Mouse (Mus musculus): ENCODE measurements around the gene Gnao1.

The Gnao1 gene

DNA sequence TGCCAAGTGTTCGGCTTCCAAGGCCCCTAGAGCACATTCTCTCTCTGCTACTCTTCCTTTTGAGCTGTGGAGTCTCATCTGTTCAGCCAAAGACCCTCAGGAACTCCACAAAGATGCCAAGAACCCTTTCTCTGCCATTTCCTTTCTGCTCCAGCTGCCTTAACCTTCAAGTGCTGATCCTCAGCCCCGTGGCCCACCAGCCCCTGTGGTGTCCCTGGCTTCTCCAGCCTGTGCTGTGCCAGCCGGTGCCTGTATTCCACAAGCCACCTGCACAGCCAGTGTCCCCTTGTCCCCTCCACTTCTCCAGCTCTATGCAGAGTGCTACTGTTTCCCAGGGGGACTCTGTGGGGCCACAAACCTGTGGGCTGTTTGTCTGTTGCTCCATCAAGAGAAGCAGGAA is 83.8 kb downstream of the Gnao1 start:
- no peak for DNase-seq (ENCODE audit: extremely low read depth, low read depth)

DNA sequence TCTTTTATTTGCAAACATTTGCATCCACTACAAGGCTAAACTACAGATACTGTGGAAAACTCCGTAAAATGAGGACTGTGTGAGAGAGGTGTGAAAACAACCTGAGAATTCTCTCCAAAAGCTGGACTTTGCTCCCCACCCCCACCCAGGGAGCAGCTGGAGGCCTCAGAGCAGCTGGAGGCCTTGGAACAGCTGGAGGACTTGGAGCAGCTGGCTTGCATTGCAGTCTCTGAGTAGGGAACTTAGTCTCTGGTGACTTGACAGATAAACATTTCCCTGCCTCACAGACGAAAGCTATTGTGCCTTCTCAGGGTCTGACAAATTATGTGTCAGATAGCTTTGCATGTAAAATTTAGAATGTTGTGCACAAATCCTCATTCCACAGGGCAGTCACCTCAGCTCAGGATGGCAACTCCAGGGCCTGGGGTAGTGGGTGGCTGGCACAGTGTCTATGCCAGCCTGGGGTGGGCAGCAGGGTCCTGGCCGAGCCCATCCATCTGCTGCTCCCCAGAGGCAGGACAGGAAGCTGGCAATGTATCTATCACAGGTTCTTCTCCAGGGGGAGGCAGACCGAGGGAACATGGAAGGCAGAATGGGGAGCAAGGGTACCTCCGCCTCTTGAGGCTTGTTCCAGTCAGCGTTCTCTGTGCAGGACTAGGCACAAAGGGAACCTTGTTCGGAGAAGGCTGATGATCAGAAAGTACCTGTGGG is 87.2 kb downstream of the Gnao1 start:
- no peak for DNase-seq (ENCODE audit: extremely low read depth, low read depth)

DNA sequence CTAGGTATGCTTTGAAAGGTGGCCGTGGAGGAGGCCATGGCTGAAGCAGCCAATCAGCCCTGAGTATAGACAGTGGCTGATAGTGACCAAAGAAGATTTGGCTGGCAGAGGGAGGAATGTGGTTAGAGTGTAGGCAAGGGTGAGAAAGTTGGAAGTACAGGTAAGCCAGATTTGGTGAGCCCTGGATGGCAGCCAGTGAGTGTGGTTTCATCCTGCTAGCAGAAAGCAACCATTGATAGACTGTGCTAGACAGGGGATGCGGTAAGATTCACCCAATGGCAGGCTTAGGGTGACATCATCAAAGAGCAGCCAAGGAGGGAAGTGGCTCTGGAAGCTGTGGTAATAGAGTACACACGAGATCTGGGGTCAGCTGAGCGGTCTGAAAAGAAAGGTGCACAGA is 88.8 kb downstream of the Gnao1 start:
- no peak for DNase-seq (ENCODE audit: extremely low read depth, low read depth)

DNA sequence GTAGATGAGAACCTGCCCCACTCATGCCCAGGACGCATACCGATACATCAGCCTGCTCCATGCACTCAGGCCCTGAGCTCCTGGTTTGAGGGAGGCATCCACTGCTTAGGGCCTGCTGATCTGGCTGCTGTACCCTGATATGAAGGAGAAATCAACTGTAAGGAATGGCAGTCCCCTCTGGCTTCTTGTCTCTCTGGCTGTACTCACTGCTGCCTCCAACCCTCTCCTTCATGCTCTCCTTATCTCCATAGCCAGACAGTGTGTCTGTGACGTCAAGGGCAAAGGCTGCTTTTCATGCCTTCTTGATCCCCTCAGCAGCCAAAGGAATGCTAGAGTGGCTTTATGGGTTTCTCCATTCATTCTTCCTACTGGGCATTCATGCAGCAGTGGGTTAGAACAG is 92.3 kb downstream of the Gnao1 start:
- no peak for DNase-seq (ENCODE audit: extremely low read depth, low read depth)

DNA sequence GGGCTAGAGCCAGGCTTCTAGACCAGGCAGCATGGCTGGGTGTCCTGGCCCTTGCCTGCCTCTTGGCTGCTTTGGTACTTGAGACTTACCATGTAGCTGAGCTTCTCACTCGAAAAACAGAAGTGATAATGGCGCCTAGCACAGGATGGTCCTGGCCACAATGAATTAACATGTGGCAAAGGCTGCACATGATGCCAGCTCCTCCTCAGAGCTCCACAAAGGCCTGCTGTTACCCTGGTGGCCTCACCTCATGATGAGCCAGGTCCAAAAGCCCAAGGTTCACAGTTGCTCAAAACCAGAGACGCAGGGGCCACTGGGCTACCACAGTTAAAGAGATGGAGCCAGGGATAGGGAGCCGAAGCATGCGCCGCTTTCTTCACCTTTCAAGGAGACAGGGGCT is 97.2 kb downstream of the Gnao1 start:
- DNase-seq (ENCODE audit: extremely low read depth, low read depth) = no peak

DNA sequence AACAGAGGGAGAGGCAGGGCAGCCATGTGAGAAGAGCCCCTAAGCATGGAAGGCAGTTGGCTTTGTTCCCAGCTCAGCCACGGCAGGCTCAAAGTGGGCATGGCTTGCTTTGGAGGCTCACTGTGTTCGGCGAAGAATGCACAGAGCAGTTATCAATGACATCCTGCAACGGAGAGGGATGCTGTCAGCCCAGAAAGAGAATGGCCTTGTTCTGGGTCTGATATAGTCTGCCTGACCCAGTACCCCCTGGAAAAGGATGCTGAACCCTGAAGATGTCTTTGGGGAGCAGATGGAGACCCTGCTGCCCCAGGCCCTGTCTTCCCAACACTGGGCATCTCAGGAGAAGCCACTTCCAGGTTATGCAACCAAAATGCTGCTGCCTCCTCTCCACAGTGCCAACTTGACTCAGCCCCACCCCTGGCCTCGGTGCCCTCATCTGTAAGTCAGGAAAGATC is 98.2 kb downstream of the Gnao1 start:
- no peak for DNase-seq (ENCODE audit: extremely low read depth, low read depth)

DNA sequence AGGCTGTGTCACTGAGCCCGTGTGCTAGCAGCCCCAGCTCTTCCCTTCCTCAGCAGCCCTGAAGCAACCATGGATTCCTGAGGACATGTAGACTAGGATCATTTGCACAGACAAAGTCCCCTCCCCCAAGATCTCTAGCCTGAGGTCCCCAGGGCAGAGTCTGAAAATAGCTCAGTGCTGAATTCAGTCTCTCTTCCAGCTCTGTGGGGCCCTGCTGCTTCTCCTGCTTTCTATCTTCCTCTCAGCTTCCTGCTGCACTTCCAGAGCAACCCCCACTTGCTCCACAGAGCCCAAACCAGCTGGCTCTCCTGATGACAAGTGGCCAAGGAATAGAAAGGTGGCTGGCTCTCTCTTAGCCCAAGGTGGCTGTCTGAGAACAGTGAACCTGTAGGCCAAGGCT is 98.8 kb downstream of the Gnao1 start:
- DNase-seq (ENCODE audit: extremely low read depth, low read depth) = no peak

DNA sequence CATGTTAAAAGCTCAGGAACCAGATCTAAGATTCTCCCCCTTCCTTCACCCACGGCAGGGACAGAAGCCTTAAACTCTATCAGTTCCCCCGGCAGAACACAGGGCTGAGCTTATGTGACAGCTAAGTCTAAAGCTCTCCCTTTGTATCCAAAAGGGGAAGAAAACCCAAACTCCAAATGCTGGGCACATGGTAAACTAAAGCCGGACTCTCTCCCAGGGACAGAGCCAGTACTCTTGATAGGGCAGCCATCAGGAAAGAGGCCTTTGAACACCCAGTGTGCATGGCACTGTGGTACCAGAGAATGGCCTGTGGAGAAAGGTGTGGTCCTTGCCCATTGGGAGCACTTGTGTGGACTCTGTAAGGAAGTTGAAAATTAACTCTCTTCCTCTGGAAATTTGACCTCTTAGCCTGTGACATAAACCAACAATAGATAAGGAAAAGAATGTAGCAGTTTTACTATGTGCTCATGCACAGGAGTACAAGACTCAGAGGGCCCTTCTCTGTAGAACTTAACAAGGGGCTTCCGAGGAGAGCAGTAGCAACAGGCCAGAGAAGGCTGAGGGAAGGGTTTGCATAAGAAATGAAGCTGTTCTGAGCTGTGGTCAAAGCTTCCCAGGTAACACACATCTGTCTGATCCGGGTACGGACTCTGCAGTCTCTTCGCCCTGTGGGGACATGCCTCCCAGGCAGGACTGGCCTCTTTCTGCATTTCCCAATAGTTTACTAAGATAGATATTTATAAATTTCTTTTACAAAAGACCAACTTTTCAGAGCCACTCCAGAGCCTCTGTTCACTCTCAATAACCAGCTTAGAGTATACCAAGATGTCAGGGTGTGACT is 102.2 kb downstream of the Gnao1 start:
- DNase-seq (ENCODE audit: extremely low read depth, low read depth) = no peak

DNA sequence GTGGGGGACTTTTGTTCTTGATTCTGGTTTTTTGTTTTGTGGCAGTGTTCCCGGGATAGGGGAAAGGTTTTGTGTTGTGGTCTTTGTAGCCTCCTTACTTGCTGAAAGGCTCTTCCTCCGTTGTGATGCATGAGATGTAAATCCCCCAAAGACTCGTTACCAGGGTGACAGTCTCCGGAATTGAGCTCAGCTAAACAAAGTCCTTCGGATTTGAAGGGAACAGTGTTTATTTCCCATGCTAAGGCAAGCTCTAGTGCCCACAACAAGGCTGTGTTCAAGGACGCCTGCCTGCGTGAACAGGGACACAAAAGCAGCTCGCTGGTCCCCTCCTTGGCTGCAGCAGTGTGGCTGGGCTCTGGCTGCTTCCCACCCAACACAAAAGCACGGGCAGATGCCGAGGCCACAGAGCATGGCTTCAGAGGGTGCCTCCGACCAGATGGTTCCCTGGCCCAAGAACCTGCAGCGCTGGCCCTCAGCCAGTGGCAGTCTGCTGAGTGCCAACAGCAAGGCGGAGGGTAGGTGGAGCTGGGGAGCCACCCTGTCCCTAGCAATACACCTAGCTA is 108.2 kb downstream of the Gnao1 start:
- no peak for DNase-seq (ENCODE audit: extremely low read depth, low read depth)

DNA sequence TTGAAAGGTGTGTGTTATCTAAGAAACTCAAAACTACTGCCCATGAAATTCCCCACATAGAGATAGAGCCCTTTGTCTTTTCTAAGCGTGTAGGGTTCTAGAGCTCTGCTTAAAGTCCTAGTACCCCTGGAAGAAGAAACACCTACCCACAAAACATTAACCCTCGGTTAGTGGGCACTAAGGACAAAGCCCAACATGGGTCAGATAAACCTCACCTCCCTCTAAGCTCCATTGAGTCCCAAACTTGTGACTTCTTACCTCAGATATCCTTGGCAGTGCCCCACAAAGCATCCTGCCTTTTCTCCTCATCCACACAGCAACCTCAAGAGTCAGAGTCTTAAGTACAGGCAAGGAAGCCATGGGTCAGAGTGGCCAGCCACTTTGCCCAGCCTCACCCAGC is 108.8 kb downstream of the Gnao1 start:
- no peak for DNase-seq (ENCODE audit: extremely low read depth, low read depth)

DNA sequence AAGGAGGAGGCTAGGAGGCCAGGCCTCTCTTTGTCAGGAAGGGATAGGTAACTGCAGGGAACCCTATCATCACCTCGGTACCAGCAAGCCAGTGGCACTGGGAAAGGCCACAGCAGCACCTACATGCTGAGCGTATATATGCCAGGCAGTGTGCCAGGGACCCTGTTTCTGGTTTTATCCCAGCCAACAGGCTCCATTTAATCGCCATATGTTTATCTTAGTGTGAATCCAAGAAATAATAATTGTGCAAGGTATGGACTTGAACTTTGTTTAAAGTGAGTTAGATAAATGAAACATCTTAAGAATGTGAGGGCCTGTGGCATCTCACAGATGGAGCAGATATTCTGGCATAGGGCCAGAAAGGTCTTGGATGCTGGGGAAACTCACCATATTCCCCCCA is 109.7 kb downstream of the Gnao1 start:
- DNase-seq (ENCODE audit: extremely low read depth, low read depth) = no peak

DNA sequence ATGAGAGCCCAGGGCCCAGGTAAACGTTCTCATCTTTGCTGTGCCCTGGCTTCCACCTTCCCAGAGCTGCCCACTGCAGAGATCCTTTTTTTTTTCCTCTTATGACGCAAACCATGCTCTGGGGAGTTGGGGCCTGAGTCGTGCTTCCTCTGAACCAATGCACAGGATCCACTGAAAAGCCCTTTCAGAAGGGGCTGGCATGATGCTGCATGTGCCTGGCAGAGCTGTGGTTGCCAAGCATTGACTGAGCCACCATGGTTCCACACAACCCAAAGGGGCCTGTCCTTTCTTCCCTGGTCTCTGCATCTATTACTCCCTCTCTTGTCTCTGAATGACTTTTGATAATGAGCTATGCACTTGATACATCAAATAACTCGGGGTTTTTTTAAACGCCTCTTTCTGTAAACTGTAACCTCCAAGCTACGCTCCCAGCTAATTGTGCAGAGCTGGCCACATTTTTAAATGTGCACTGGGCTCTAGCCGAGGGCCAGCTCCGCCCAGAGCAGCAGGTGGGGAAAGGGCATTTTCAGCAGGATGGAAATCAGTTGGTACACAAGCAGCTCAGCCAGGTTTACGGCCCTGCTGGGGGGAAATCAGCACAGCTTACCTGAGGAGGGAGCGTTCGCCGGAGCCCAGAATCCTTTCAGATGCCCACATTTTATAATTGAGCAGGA is 110.3 kb downstream of the Gnao1 start:
- DNase-seq (ENCODE audit: extremely low read depth, low read depth) = no peak

DNA sequence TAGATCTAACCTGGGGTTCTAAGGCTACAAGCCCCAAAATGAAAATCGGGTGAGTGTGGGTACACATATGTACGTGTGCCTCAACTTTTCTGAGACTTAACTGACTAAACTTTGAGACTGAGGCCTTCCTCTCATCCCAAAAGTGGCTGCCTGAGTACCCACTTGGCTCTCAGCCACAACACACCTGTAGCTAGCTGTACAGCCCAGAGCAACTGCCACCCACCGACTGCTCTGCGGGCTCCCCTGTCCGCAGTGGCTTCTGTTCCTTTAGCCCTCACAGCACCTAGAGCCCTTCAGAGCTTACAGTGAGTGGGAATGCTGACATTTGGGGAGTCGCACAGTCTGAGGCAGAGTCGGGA is 110.8 kb downstream of the Gnao1 start:
- DNase-seq (ENCODE audit: extremely low read depth, low read depth) = no peak

DNA sequence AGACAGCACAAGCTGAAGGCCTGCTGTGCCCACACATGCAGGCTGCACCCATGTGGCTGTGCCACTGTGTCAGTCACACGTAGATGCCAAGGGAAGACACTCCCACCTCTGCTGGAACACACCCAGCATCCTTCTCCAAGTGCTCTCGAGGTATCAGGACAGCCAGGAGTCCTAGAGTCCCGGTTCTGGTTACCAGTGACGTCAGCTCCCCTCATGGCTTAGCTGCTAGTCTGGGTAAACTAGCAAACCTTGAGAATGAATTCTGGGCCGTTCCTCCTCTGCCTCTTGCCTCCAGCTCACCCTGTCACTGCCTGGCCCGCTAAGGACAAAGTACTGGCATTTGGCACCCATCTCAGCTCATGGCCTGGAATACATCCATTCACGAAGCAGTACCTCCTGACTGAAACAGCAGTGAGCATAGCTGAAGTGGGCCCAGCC is 114.2 kb downstream of the Gnao1 start:
- no peak for DNase-seq (ENCODE audit: extremely low read depth, low read depth)

DNA sequence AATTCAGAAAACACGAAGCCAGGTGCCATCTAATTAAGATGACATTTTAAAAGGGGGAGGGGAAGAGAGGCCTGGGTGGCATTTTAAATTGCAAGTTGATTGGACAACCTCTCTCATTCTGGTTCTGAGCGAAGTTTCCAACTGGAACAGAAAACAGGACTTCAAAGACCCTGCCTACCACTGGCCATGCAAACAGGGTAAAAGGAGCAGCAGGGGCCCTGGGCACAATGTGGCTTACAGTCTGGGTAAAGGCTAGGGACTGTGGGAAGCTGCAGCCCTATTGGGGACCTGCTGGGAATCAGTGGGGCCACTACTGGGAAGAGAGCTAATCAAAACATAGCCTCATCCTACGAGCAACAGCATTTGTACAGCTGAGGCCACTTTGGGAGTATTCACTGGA is 115.7 kb downstream of the Gnao1 start:
- DNase-seq (ENCODE audit: extremely low read depth, low read depth) = no peak

DNA sequence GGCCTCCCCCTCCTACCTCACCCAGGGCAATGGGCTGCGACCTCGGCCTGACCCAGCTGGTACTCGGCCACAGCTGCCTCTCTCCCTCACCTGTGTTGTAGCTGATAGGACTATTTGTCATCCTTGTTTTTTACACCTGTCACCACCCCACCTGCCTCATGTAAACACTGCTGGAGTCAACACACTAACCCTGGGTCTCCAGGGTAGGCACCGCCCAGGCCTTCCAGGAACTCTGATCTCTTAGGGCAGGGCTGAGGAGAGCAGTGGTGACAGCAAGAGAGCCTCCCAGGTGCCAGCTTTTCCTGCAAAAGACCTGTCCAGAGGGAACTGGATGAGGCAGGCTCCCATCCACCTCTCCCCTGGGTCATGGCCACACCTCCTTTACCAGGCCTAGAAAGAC is 119.5 kb downstream of the Gnao1 start:
- no peak for DNase-seq (ENCODE audit: extremely low read depth, low read depth)

DNA sequence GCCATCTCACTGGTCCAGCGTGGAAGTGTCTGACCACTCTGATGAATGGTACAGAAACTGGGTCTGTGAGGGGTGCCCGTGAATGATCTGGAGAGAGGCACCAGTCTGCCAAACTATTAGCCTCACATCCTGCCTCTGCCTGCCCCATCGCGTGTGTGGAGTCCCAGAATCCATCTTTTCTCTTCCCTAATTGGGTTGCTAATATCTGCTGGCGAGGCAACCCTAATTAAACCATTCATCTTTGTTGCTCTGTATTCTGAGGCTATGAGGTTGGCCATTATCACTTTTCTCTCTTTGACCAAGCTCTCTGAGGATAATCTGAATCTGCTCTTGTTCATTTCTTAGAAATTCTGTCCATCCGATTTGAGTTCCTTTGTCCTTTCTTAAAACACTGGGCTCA is 121.6 kb downstream of the Gnao1 start:
- no peak for DNase-seq (ENCODE audit: extremely low read depth, low read depth)

DNA sequence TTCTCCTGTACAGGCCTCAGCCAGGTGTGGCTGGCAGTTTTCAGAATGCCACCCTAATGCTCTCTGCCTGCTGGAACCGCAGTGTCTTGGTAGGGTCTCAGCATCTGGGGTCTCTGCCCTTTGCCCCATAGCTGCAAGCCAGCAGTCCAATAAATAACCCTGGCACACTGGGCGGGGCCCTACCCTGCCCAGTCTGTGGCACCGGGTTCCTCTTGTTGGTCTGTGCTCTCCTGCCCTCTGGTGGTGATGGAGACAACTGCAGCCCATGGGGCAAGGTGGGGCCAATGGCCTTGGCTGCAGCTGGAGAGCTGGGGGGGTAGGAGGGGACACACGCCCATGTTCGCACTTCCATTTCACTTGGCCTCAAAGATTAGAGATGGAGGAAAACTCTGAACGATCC is 123.1 kb downstream of the Gnao1 start:
- no peak for DNase-seq (ENCODE audit: extremely low read depth, low read depth)

DNA sequence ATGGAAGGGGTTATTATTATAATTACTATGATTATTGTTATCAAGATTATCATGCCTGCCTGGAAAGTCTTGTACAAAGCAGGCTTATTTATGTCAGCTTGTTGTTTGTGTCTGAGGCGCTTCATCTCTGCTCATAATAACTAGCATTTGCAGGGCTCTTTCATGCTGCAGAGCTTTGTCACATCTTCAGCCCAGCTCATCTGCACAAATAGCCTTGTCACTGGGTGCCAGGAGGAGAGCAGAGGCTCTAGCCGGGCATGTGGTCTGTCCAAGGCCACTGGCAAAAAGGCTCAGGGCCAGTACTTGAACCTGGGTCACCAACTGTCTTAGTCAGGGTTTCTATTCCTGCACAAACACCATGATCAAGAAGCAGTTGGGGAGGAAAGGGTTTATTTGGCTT is 123.5 kb downstream of the Gnao1 start:
- DNase-seq (ENCODE audit: extremely low read depth, low read depth) = no peak

DNA sequence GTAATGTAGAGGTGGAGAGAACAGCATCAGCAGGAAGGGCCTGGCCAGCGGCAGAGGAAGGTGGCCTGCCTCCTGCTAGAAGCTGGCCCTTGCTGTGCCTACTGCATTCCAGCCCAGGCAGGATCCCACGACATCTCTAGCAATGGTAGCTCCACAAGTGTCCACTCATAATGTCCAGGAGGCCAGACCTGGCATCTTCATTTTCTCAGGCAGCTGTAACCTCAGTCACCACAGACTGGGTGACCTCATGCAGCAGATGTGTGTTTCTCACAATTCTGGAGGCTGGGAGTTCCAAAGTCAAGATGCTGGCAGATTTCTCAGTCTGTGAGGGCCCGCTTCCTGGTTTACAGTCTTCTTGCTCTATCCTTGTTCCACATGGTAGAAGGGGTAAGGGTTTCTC is 128.4 kb downstream of the Gnao1 start:
- DNase-seq (ENCODE audit: extremely low read depth, low read depth) = no peak

DNA sequence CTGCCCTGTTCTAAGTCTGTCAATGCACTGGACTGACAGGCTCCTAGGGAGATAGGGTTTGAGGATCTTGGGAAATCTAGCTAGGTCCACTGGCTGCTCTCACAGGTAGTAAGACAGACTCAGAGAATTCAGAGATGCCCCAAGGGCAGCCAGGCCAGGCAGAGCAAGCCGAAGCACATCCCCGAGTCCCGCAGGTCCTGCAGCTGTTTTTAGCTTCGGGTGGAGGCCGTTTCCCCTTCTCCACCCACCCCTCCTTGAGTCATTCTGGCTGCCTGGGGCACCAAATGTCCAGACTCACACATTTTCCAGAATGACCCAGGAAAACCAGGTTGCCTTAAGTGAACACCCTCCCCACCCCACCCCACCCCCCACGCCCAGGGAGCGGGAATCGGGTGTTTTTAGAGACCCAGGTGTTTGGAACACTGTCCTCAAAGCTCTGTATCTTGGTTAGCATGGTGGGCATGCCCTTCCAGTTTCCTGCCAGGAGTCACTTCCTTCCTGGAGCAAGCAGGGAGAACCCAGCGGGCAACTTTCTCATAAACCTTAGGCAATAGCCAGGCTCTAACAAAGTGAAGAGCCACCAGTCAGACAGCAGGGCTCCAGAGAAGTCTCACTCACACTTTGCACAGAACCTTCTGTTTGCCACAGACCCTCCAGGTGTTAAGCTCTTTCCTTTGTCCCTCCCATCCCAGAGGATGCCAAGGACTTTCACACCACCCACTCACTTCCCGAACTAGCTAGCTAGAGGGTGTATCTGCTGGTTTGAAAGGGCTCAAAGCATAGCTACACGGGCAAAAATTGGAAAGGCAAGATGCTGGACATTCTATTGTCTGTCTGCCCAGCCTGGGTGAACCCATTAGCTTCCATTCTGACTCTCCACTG is 131.0 kb downstream of the Gnao1 start:
- DNase-seq (ENCODE audit: extremely low read depth, low read depth) = no peak

All from MEL-GATA-1-ER (cell line).